Mouse (Mus musculus): ENCODE measurements around the gene Traf5. TPM values are rescaled to one million over a fixed set of nuclear protein-coding genes. Genes with fewer than 3 reads are reported as not detected.

The Traf5 gene
- polyA plus RNA-seq, 1 experiment from 2014 or later = 31.5 TPM

- Histone ChIP-seq H3K4me1 (ENCODE audit: control insufficient read depth, insufficient read depth, low read length) (peaks cover 7% of the 10 kb centered on the region), H3K27me3 (ENCODE audit: control insufficient read depth, insufficient read depth, low read length) (no peaks in the 10 kb centered on the region), H3K36me3 (ENCODE audit: control insufficient read depth, insufficient read depth, low read length) (0 out of 2 replicates have a peak, but pooled peaks cover 2% of the 10 kb centered on the region), H3K27ac (ENCODE audit: low read length) (no peak overlapping the region), H3K9me3 (replicated peaks; ENCODE audit: control insufficient read depth, low read length) (no peaks in the 10 kb centered on the region), H3K9ac (ENCODE audit: low read length) (no peak overlapping the region), H3K4me2 (ENCODE audit: low read depth, low read length) (no peak overlapping the region), H3K4me3 (replicated peaks; ENCODE audit: low read length) (no peak overlapping the region)
- WGBS = 88% methylated on average over 5 of the region's 5 CpGs
- ATAC-seq (ENCODE audit: insufficient read depth, low FRiP score) = no peak
Measured at GRCm38 (mm10) chr1:192095626-192096025, 3.3 kb upstream of the Traf5 start.

GRCm38 (mm10) chr1:192094451-192095170 is 2.3 kb upstream of the Traf5 start:
- H3K4me3 ChIP-seq (replicated peaks; ENCODE audit: low read length) = no peak overlapping the region
- H3K4me1 ChIP-seq (ENCODE audit: control insufficient read depth, insufficient read depth, low read length) = peaks cover 12% of the 10 kb centered on the region
- no peak overlapping the region for H3K9ac ChIP-seq (ENCODE audit: low read length)
- H3K27me3 ChIP-seq (ENCODE audit: control insufficient read depth, insufficient read depth, low read length) = no peaks in the 10 kb centered on the region
- no peak for ATAC-seq (ENCODE audit: insufficient read depth, low FRiP score)
- no peaks in the 10 kb centered on the region for H3K36me3 ChIP-seq (ENCODE audit: control insufficient read depth, insufficient read depth, low read length)
- H3K4me2 ChIP-seq (ENCODE audit: low read depth, low read length) = no peak overlapping the region
- no peaks in the 10 kb centered on the region for H3K9me3 ChIP-seq (replicated peaks; ENCODE audit: control insufficient read depth, low read length)
- 61% methylated on average over 13 of the region's 13 CpGs for WGBS
- no peak overlapping the region for H3K27ac ChIP-seq (ENCODE audit: low read length)

- H3K9ac ChIP-seq (ENCODE audit: low read length) = peak overlapping the region; percentile 3; the same call in 1 of the 2 replicates
- H3K27ac ChIP-seq (ENCODE audit: low read length) = no peak overlapping the region
- peak overlapping the region; percentile 61 for H3K4me2 ChIP-seq (ENCODE audit: low read depth, low read length)
- peak; percentile 86 for ATAC-seq (ENCODE audit: insufficient read depth, low FRiP score)
- H3K4me3 ChIP-seq (replicated peaks; ENCODE audit: low read length) = peak overlapping the region; percentile 75
- no peaks in the 10 kb centered on the region for H3K9me3 ChIP-seq (replicated peaks; ENCODE audit: control insufficient read depth, low read length)
- 30% methylated on average over 16 of the region's 16 CpGs for WGBS
- H3K36me3 ChIP-seq (ENCODE audit: control insufficient read depth, insufficient read depth, low read length) = no peaks in the 10 kb centered on the region
- H3K27me3 ChIP-seq (ENCODE audit: control insufficient read depth, insufficient read depth, low read length) = no peaks in the 10 kb centered on the region
- peaks cover 19% of the 10 kb centered on the region for H3K4me1 ChIP-seq (ENCODE audit: control insufficient read depth, insufficient read depth, low read length)
Measured at GRCm38 (mm10) chr1:192092879-192093660, 711 bp upstream of the Traf5 start.

GRCm38 (mm10) chr1:192090689-192091567 is 1.4 kb downstream of the Traf5 start:
- Histone ChIP-seq H3K4me2 (ENCODE audit: low read depth, low read length) (peak overlapping the region; percentile 61), H3K27ac (ENCODE audit: low read length) (0 out of 2 replicates have a peak overlapping the region, but pooled peaks have one; percentile 4), H3K36me3 (ENCODE audit: control insufficient read depth, insufficient read depth, low read length) (no peaks in the 10 kb centered on the region), H3K4me1 (ENCODE audit: control insufficient read depth, insufficient read depth, low read length) (peaks cover 19% of the 10 kb centered on the region), H3K9me3 (replicated peaks; ENCODE audit: control insufficient read depth, low read length) (no peaks in the 10 kb centered on the region), H3K4me3 (replicated peaks; ENCODE audit: low read length) (peak overlapping the region; percentile 75), H3K27me3 (ENCODE audit: control insufficient read depth, insufficient read depth, low read length) (no peaks in the 10 kb centered on the region), H3K9ac (ENCODE audit: low read length) (peak overlapping the region; percentile 88)
- no peak for ATAC-seq (ENCODE audit: insufficient read depth, low FRiP score)
- 63% methylated on average over 11 of the region's 11 CpGs for WGBS

- no peak for ATAC-seq (ENCODE audit: insufficient read depth, low FRiP score)
- no peaks in the 10 kb centered on the region for H3K36me3 ChIP-seq (ENCODE audit: control insufficient read depth, insufficient read depth, low read length)
- H3K9ac ChIP-seq (ENCODE audit: low read length) = no peak overlapping the region
- peaks cover 19% of the 10 kb centered on the region for H3K4me1 ChIP-seq (ENCODE audit: control insufficient read depth, insufficient read depth, low read length)
- H3K27me3 ChIP-seq (ENCODE audit: control insufficient read depth, insufficient read depth, low read length) = no peaks in the 10 kb centered on the region
- H3K9me3 ChIP-seq (replicated peaks; ENCODE audit: control insufficient read depth, low read length) = no peaks in the 10 kb centered on the region
- no peak overlapping the region for H3K27ac ChIP-seq (ENCODE audit: low read length)
- H3K4me3 ChIP-seq (replicated peaks; ENCODE audit: low read length) = no peak overlapping the region; the same call in 1 of the 2 replicates
- H3K4me2 ChIP-seq (ENCODE audit: low read depth, low read length) = peak overlapping the region; percentile 61
- 66% methylated on average over 3 of the region's 3 CpGs for WGBS
Measured at GRCm38 (mm10) chr1:192090281-192090680, 2.1 kb downstream of the Traf5 start.

GRCm38 (mm10) chr1:192089208-192090166 is 2.9 kb downstream of the Traf5 start:
- WGBS = 72% methylated on average over 9 of the region's 9 CpGs
- no peak overlapping the region for H3K4me3 ChIP-seq (replicated peaks; ENCODE audit: low read length)
- no peaks in the 10 kb centered on the region for H3K36me3 ChIP-seq (ENCODE audit: control insufficient read depth, insufficient read depth, low read length)
- H3K9me3 ChIP-seq (replicated peaks; ENCODE audit: control insufficient read depth, low read length) = no peaks in the 10 kb centered on the region
- H3K4me2 ChIP-seq (ENCODE audit: low read depth, low read length) = peak overlapping the region; percentile 61; the same call in 1 of the 2 replicates
- H3K9ac ChIP-seq (ENCODE audit: low read length) = no peak overlapping the region
- H3K27me3 ChIP-seq (ENCODE audit: control insufficient read depth, insufficient read depth, low read length) = no peaks in the 10 kb centered on the region
- H3K27ac ChIP-seq (ENCODE audit: low read length) = no peak overlapping the region
- peaks cover 19% of the 10 kb centered on the region for H3K4me1 ChIP-seq (ENCODE audit: control insufficient read depth, insufficient read depth, low read length)
- no peak for ATAC-seq (ENCODE audit: insufficient read depth, low FRiP score)

- Histone ChIP-seq H3K36me3 (ENCODE audit: control insufficient read depth, insufficient read depth, low read length) (no peaks in the 10 kb centered on the region), H3K4me2 (ENCODE audit: low read depth, low read length) (no peak overlapping the region), H3K9me3 (replicated peaks; ENCODE audit: control insufficient read depth, low read length) (no peaks in the 10 kb centered on the region), H3K4me1 (ENCODE audit: control insufficient read depth, insufficient read depth, low read length) (peaks cover 19% of the 10 kb centered on the region), H3K27ac (ENCODE audit: low read length) (no peak overlapping the region), H3K4me3 (replicated peaks; ENCODE audit: low read length) (no peak overlapping the region), H3K9ac (ENCODE audit: low read length) (no peak overlapping the region), H3K27me3 (ENCODE audit: control insufficient read depth, insufficient read depth, low read length) (no peaks in the 10 kb centered on the region)
- no peak for ATAC-seq (ENCODE audit: insufficient read depth, low FRiP score)
- 69% methylated on average over 4 of the region's 4 CpGs for WGBS
Measured at GRCm38 (mm10) chr1:192088011-192088410, 4.3 kb downstream of the Traf5 start.

- Histone ChIP-seq H3K27ac (ENCODE audit: low read length) (peak overlapping the region; percentile 42; the same call in 1 of the 2 replicates), H3K27me3 (ENCODE audit: control insufficient read depth, insufficient read depth, low read length) (no peaks in the 10 kb centered on the region), H3K36me3 (ENCODE audit: control insufficient read depth, insufficient read depth, low read length) (no peaks in the 10 kb centered on the region), H3K4me1 (ENCODE audit: control insufficient read depth, insufficient read depth, low read length) (peaks cover 19% of the 10 kb centered on the region), H3K9me3 (replicated peaks; ENCODE audit: control insufficient read depth, low read length) (peaks cover under 1% of the 10 kb centered on the region; the same call in 1 of the 2 replicates), H3K9ac (ENCODE audit: low read length) (no peak overlapping the region), H3K4me2 (ENCODE audit: low read depth, low read length) (no peak overlapping the region), H3K4me3 (replicated peaks; ENCODE audit: low read length) (no peak overlapping the region)
- WGBS = 63% methylated on average over 4 of the region's 4 CpGs
- no peak for ATAC-seq (ENCODE audit: insufficient read depth, low FRiP score)
Measured at GRCm38 (mm10) chr1:192087098-192087497, 5.3 kb downstream of the Traf5 start.

All from stomach, embryonic 16.5 days (tissue).